Mouse (Mus musculus): ENCODE results near the gene Rbbp4.

GRCm38 (mm10) chr4:129307936-129308335 is 27.2 kb downstream of the Rbbp4 start:
- no peak for TF ChIP-seq POLR2A (IDR thresholded peaks at IDR 0.05; ENCODE audit: control insufficient read depth, low read depth, low read length)
- no peak for TF ChIP-seq CTCF (IDR thresholded peaks at IDR 0.05; ENCODE audit: control insufficient read depth, insufficient read depth, insufficient replicate concordance, low read depth, low read length)

All from testis, adult 2 months (tissue).